Mouse (Mus musculus) heart, adult 2 months (tissue): ENCODE data around the gene Oprd1.

Experiments
- CTCF ChIP-seq: fragments of 200-600 bp; IDR thresholded peaks from 2 replicates; pipeline ENCODE4 v1.8.1; 2022; ENCODE audit warnings: antibody characterized with exemption, mild to moderate bottlenecking, moderate library complexity
- EP300 ChIP-seq: fragments of 200-500 bp; IDR thresholded peaks from 2 replicates; pipeline ENCODE4 v1.6.1; 2011; ENCODE audit warnings: low read depth, low read length, control low read depth; ENCODE audit not compliant: insufficient read depth
- POLR2A ChIP-seq: fragments of 200-500 bp; IDR thresholded peaks from 2 replicates; pipeline ENCODE4 v1.6.1; 2011; ENCODE audit warnings: mild to moderate bottlenecking, low read depth, low read length, control low read depth; ENCODE audit not compliant: insufficient read depth

DNA sequence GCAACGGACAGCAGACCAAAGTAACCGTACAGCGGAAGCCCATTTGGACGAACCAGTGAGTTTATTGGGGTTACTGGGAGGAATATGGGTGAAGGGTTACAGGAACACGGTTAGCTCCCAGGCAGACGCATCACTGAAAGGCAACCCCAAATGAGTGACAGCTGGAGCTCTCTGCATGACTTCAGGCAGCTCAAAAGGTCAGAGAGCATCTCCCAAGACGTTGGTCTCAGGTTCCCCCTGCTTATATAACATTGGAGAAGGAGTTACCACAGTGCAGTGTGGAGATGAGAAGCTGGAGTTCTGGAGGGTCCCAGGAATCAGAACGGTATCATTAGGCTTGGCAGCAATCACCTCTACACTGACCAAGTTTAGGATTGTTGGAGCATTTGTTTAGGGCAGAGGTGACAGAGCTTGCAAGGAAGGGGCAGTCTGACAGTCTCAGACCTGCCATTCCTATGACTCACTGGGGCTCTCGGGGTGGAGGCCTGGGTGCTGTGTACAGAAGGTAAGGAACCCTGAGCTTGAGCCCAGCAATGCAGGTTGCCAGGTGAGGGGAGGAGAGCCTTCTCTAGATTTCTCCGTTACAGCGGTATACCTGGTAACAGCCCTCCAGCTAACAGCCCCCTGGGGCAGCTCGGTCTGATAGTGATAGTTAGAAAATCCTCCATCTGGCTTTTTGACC lies 12.8 kb upstream of the Oprd1 start:
- TF ChIP-seq EP300 (no peak), POLR2A (no peak), CTCF (no peak)
